Mouse (Mus musculus) heart, postnatal 25 days (tissue): ENCODE measurements around the gene Gdf15. TPM values are rescaled to one million over a fixed set of nuclear protein-coding genes. Genes with fewer than 3 reads are reported as not detected.

Experiments
- DNase-seq: peaks from one replicate; pipeline ENCODE4 v3.0.0; 2022; ENCODE audit warnings: low spot score
- intact Hi-C: fragments of 180-260 bp; cut with DNase I; formaldehyde crosslinking; loops from one replicate; pipeline ENCODE4 v1.15.1; 2025
- total RNA-seq, 2 experiments: library from RNA; stranded (reverse); gene quantifications; 2 replicates each; pipeline ENCODE4 v1.2.3; 2021

Gdf15 gene
- total RNA-seq = under 1 TPM; 0.56 to 0.73 TPM

GRCm38 (mm10) chr8:70632346-70632892 lies at the start of gene Gdf15:
Gene Gdf15, minus strand, starts transcription at chr8:70632456.
- intact Hi-C loops = no loop called here
- DNase-seq = no peak

GRCm38 (mm10) chr8:70681410-70681809 lies 49.2 kb upstream of the Gdf15 start:
- no peak for DNase-seq

DNA sequence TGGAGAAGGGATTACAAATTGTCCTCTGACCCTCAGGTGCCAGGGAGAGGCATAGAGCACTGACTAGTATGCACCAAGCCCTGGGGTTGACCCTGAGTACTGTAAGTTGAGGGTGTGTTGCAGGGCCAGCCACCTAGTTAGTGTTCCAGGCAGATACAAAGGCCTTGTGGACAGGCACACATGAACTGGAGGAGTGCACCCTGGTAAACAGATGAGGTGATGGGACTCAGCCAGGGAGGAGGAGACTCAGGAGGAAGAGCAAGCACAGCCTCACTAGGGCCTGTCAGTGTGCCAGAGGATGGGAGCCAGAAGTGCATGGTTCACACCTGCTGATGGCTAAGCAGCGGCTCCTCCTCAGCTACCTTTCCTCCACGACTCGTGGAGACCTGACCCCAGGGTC lies 47.8 kb upstream of the Gdf15 start:
- no peak for DNase-seq
- intact Hi-C loops = no loop called here

More at GRCm38 (mm10) chr8:70681410-70681809, 49.2 kb upstream of the Gdf15 start:
- intact Hi-C loops = no loop called here

DNA sequence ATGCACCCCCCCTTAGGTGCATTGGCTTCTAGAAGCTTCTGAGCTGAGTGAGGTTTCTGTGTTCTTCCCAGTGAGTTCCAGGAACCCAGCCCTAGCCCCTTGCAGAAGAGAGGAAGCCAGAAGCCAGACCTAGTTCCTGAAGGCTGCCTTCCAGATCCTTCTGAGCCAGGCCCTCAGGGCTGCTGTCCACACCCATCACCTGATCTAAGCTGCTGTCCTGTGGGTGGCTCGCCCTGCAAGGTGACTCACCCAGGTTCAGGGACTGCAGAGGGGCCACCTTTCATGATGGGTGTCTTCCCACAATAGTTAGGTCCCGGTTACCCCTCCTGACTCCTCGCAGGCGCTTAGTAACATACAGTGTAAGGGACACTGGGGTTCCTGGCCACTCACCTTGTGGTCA lies 47.1 kb upstream of the Gdf15 start:
- intact Hi-C loops = no loop called here
- no peak for DNase-seq

DNA sequence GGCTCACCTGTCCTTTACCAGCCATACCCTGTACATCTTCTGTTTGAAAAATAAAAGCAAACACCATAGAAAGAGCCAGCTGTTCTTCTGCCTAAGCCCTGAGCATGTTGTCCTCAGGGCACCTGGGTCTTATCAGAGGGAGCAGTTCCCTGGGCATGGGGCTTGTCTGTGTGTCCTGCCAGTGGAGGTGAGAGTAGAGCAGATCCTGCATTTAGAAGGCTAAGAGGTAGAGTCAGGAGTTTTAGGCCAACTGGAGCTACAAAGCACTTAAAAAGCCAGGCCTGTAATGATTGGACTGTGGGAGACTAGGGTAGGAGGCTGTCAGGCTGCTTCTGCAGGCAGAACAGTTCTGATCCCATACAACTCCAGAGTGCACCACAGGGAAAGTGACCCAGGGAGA lies 46.4 kb upstream of the Gdf15 start:
- no peak for DNase-seq
- intact Hi-C loops = no loop called here

- intact Hi-C loops = loop anchor here (2.0 kb wide), 1 partner anchor 13 kb away; no protein-coding TSS in a partner anchor
These were observed 45.3 kb upstream of the Gdf15 start for GRCm38 (mm10) chr8:70677451-70678080.

DNA sequence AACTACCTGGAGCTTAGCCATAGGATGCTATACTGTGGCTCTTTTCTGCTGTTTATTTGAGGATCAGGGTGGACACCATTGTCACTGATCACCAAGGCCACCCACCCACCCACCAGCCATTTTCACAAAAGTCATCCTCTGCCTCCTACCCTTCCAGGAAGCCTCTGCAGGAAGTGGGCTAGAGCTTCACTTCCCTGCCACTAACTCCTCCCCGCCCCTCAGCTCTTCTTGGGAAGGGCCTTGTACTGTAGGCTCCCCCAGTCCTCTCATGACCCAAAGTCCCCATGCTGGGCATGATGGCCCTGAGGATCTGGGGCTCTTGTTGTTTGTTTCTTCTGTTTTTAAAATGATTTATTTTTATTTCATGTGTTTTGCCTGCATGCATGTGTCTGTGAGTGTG lies 43.1 kb upstream of the Gdf15 start:
- DNase-seq = no peak
- intact Hi-C loops = no loop called here

More at GRCm38 (mm10) chr8:70677451-70678080, 45.3 kb upstream of the Gdf15 start:
- no peak for DNase-seq

GRCm38 (mm10) chr8:70674716-70675115 lies 42.5 kb upstream of the Gdf15 start:
- no peak for DNase-seq
- intact Hi-C loops = no loop called here

GRCm38 (mm10) chr8:70674109-70674508 lies 41.9 kb upstream of the Gdf15 start:
- no peak for DNase-seq
- intact Hi-C loops = no loop called here

- DNase-seq = peak; percentile 96
- intact Hi-C loops = loop anchor here (1.0 kb wide), 1 partner anchor 27 kb away; no protein-coding TSS in a partner anchor
These were observed 41.0 kb upstream of the Gdf15 start, which contains the start of gene Lsm4 for GRCm38 (mm10) chr8:70673079-70673856. Gene Lsm4, plus strand, starts transcription at chr8:70673248.

- no peak for DNase-seq
- intact Hi-C loops = loop anchor here (1.0 kb wide), 1 partner anchor 28 kb away; no protein-coding TSS in a partner anchor
These were observed 40.2 kb upstream of the Gdf15 start for GRCm38 (mm10) chr8:70672325-70673078.

- peak; percentile 60 for DNase-seq
- intact Hi-C loops = no loop called here
These were observed 39.5 kb upstream of the Gdf15 start for GRCm38 (mm10) chr8:70671615-70672324.

GRCm38 (mm10) chr8:70667071-70667470 lies 34.8 kb upstream of the Gdf15 start:
- intact Hi-C loops = no loop called here
- peak; percentile 67 for DNase-seq

- no peak for DNase-seq
- intact Hi-C loops = no loop called here
These were observed 33.3 kb upstream of the Gdf15 start for GRCm38 (mm10) chr8:70665599-70665998.

GRCm38 (mm10) chr8:70664631-70665030 lies 32.4 kb upstream of the Gdf15 start:
- no peak for DNase-seq
- intact Hi-C loops = no loop called here

DNA sequence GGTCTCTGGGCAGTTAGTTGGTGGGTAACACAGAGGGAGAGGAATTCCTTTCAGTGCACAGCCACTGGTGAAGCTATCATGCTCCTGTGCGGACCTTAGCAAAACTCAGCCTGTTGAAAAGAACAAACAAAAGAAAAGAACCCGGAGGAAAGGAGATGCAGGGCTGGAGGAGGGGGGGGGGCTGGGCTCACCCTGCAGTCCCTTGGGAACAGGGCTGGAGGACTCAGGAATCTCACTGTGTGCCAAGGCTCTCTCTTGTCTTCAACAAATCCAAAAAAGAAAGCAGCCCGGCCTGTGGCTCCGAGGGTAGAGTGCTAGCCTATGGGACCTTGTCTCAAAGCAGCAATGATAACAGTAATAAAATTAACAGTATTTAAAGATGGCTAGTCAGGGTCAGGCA lies 31.4 kb upstream of the Gdf15 start:
- no peak for DNase-seq
- intact Hi-C loops = no loop called here

DNA sequence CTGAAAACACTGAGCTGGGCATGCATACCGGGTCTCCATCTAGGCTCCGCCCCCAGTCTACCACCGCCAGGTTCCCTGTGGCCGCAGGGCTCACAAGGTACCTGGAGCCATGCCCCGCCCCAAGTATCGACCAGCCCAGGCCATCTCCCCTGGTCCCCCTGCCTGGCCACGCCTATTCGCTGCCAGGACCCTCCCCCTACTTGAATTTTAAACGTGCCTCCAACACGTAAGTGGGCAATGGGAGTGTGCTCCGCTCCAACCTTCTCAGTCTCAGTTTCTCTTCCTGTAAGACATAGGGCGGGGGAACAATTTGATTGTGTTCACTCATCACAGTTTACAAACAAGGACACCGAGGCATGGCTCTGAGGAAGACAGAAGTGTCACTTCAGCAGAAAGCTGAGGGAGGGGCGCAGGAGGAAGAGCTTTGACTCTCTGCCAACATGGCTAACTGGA lies 28.0 kb upstream of the Gdf15 start, which contains the start of gene Pgpep1:
Pgpep1 (minus strand) TSS at position 116 of the 453 bp plus-strand sequence.
- no peak for DNase-seq
- intact Hi-C loops = no loop called here

GRCm38 (mm10) chr8:70659604-70660272 lies 27.5 kb upstream of the Gdf15 start:
- intact Hi-C loops = no loop called here
- peak; percentile 85 for DNase-seq
